In genomic region chr3:101912041-101912440, GRCm38 (mm10) we compare ENCODE assay signal across 26 mouse cellular contexts. TPM values are rescaled to one million over a fixed set of nuclear protein-coding genes. Genes with fewer than 3 reads are reported as not detected.
A peak's percentile ranks its signal among the peaks of the same experiment; 100 is the strongest.
DNase-seq lines count a peak whose midpoint lies in the region; ATAC-seq and TF ChIP-seq lines count a peak whose summit lies in the region.
"Had no signal": no experiment of that assay in that cellular context is flagged by ENCODE, and none has a peak within 500 bp of the region (broad histone marks: within the 10 kb centered on the region; RNA-seq: fewer than 3 reads in every experiment).

No protein-coding gene starts in this region.

- DNase-seq in embryonic facial prominence, embryonic 14.5 days (ENCODE audit: low spot score) = peak; percentile 59
- no peak for DNase-seq in embryonic facial prominence, embryonic 10.5 days (ENCODE audit: low spot score)
- DNase-seq in gastrocnemius, postnatal 14 days = peak; percentile 35
- no peak for DNase-seq in gastrocnemius, adult 8-10 months (ENCODE audit: low spot score in 2 of 2)
- DNase-seq in left cerebral cortex, postnatal 4 days = peak; percentile 53
- no peak for DNase-seq in left cerebral cortex, adult 8-10 months (ENCODE audit: low spot score in 2 of 2)
- DNase-seq: adrenal gland, postnatal 10 days; adrenal gland, postnatal 36 days; B cell, adult 2 months; cerebellum, adult 18-20 months; cerebellum, adult 9-11 months; cerebellum, postnatal 36 days; embryo, embryonic 11 days; kidney, adult 18-20 months had no signal

- no peak overlapping the region for H3K4me3 ChIP-seq in embryonic facial prominence, embryonic 14.5 days (ENCODE audit: low read depth, low read length)
- H3K4me3 ChIP-seq in embryonic facial prominence, embryonic 10.5 days = no peak overlapping the region
- no peak overlapping the region for H3K4me3 ChIP-seq in myocyte
- H3K4me3 ChIP-seq: embryonic facial prominence, embryonic 15.5 days; forebrain, embryonic 15.5 days; heart, adult 2 months; hindbrain, embryonic 12.5 days; hindbrain, embryonic 15.5 days had no signal

- intact Hi-C loops in gastrocnemius, postnatal 14 days (cut with DNase I; ENCODE audit: low total_unique reads) = no loop called here
- intact Hi-C loops in left cerebral cortex, postnatal 4 days (cut with DNase I) = no loop called here

- H3K27ac ChIP-seq in embryonic facial prominence, embryonic 14.5 days (replicated peaks; ENCODE audit: low read depth, low read length) = no peak overlapping the region
- H3K27ac ChIP-seq in embryonic facial prominence, embryonic 10.5 days (replicated peaks) = no peak overlapping the region
- H3K27ac ChIP-seq: embryonic facial prominence, embryonic 15.5 days; forebrain, embryonic 15.5 days; heart, adult 2 months; hindbrain, embryonic 12.5 days; hindbrain, embryonic 15.5 days had no signal

- H3K9me3 ChIP-seq in embryonic facial prominence, embryonic 14.5 days (ENCODE audit: control insufficient read depth, low read length) = no peaks in the 10 kb centered on the region
- H3K9me3 ChIP-seq in embryonic facial prominence, embryonic 10.5 days = no peaks in the 10 kb centered on the region
- H3K9me3 ChIP-seq: embryonic facial prominence, embryonic 15.5 days; forebrain, embryonic 15.5 days; G1E; hindbrain, embryonic 12.5 days; hindbrain, embryonic 15.5 days had no signal

- no peak overlapping the region for H3K9ac ChIP-seq in embryonic facial prominence, embryonic 14.5 days (ENCODE audit: low read depth, low read length)
- H3K9ac ChIP-seq: embryonic facial prominence, embryonic 15.5 days; forebrain, embryonic 15.5 days; hindbrain, embryonic 12.5 days; hindbrain, embryonic 15.5 days had no signal

- no peak for ATAC-seq in embryonic facial prominence, embryonic 14.5 days (ENCODE audit: low read depth)
- ATAC-seq: forebrain, embryonic 15.5 days; inflammation-experienced regulatory T-cells, adult 6 months; intestine, embryonic 16.5 days; Patski had no signal

- H3K36me3 ChIP-seq in embryonic facial prominence, embryonic 14.5 days (ENCODE audit: control insufficient read depth, insufficient read depth, low read length) = peaks cover 20% of the 10 kb centered on the region
- H3K36me3 ChIP-seq in embryonic facial prominence, embryonic 10.5 days (replicated peaks) = peaks cover 12% of the 10 kb centered on the region; the same call in 1 of the 2 replicates
- H3K36me3 ChIP-seq in myocyte (ENCODE audit: control insufficient read depth, insufficient read depth) = no peaks in the 10 kb centered on the region
- H3K36me3 ChIP-seq: G1E had no signal

- H3K27me3 ChIP-seq in embryonic facial prominence, embryonic 14.5 days (replicated peaks; ENCODE audit: control insufficient read depth, insufficient read depth, low read length) = no peaks in the 10 kb centered on the region
- H3K27me3 ChIP-seq in embryonic facial prominence, embryonic 10.5 days (replicated peaks; ENCODE audit: low read depth, poor library complexity, severe bottlenecking) = no peaks in the 10 kb centered on the region
- H3K27me3 ChIP-seq in myocyte (ENCODE audit: control insufficient read depth, insufficient read depth, insufficient read length) = no peaks in the 10 kb centered on the region
- H3K27me3 ChIP-seq: CH12.LX; embryonic facial prominence, embryonic 15.5 days; forebrain, embryonic 15.5 days; hindbrain, embryonic 12.5 days; hindbrain, embryonic 15.5 days; Patski had no signal

- TF ChIP-seq POLR2A in myocyte (IDR thresholded peaks at IDR 0.05; ENCODE audit: insufficient read length, low read depth) = no peak

- H3K79me2 ChIP-seq in myocyte (ENCODE audit: control insufficient read depth, insufficient read depth) = no peaks in the 10 kb centered on the region

- H3ac ChIP-seq in myocyte (ENCODE audit: control insufficient read depth, insufficient read length) = no peak overlapping the region

- WGBS in embryonic facial prominence, embryonic 14.5 days = 64% methylated on average over 6 of the region's 6 CpGs
- WGBS in embryonic facial prominence, embryonic 10.5 days = 86% methylated on average over 6 of the region's 6 CpGs

- no peaks in the 10 kb centered on the region for H3K4me1 ChIP-seq in embryonic facial prominence, embryonic 14.5 days (ENCODE audit: control insufficient read depth, insufficient read depth, low read length)
- no peaks in the 10 kb centered on the region; the same call in 1 of the 2 replicates for H3K4me1 ChIP-seq in embryonic facial prominence, embryonic 10.5 days
- H3K4me1 ChIP-seq: embryonic facial prominence, embryonic 15.5 days had no signal

- H3K4me2 ChIP-seq in embryonic facial prominence, embryonic 14.5 days (ENCODE audit: low read depth, low read length) = no peak overlapping the region
- H3K4me2 ChIP-seq in myocyte (ENCODE audit: low read depth) = no peak overlapping the region
- H3K4me2 ChIP-seq: embryonic facial prominence, embryonic 15.5 days; forebrain, embryonic 15.5 days; heart, embryonic 11.5 days; hindbrain, embryonic 12.5 days; hindbrain, embryonic 15.5 days had no signal

TF ChIP-seq in myocyte, 11 proteins besides CTCF, POLR2A, EP300 and RAD21:
- TF ChIP-seq MAX (IDR thresholded peaks at IDR 0.05; ENCODE audit: low read depth) (no peak), MYOD1 (IDR thresholded peaks at IDR 0.05; ENCODE audit: control insufficient read depth in 1 of 3, insufficient read length in 2 of 3, low read depth in 2 of 3) (peak in 2 of 3 experiments; percentile 16 to 45), MYOG (IDR thresholded peaks at IDR 0.05; ENCODE audit: control insufficient read depth in 1 of 3, insufficient read depth in 1 of 3, insufficient read length in 2 of 3, low read depth in 2 of 3) (peak in 1 of 3 experiments; percentile 48)

RNA-seq across cellular contexts. Expression of gene Slc22a15, which starts 12.2 kb away (rescaled TPM):
- 4.8 and 6.8 TPM in 2 replicates for polyA plus RNA-seq in embryonic facial prominence, embryonic 14.5 days (2014; fragmentation: Nextera tagmentation; extraction: Ambion mirVana)
- 3.4 and 4.6 TPM in 2 replicates for polyA plus RNA-seq in embryonic facial prominence, embryonic 10.5 days (2016; fragmentation: Nextera tagmentation; extraction: Ambion mirVana)
- total RNA-seq in gastrocnemius, postnatal 14 days (2021) = 1 to 10 TPM; 1.3 to 1.8 TPM
- total RNA-seq in gastrocnemius, adult 8-10 months (2022) = under 1 TPM; 0.39 to 0.85 (median 0.66) TPM
- total RNA-seq in left cerebral cortex, postnatal 4 days (2021) = 10 to 100 TPM; 17.5 to 17.8 TPM
- total RNA-seq in left cerebral cortex, adult 8-10 months (2022) = 1 to 10 TPM; 7.9 to 9.7 (median 9.2) TPM
- polyA plus RNA-seq in myocyte (2012; fragmentation: generic; extraction: Trizol) = 6.2 TPM
- polyA plus RNA-seq: G1E had no signal

Comparison
In these comparisons a context has a peak if more than half of its experiments do, and no peak if none do; other contexts are left out.
1. DNase-seq: peak in embryonic facial prominence, embryonic 14.5 days (single experiment), gastrocnemius, postnatal 14 days (single experiment) and left cerebral cortex, postnatal 4 days (single experiment); none in embryonic facial prominence, embryonic 10.5 days (single experiment), gastrocnemius, adult 8-10 months (0 of 2) and left cerebral cortex, adult 8-10 months (0 of 2).